Mouse (Mus musculus): ENCODE measurements at regions not wholly inside any gene's neighbourhood (a gene's known extent, or its start where the extent isn't known, plus 50 kb on each side); places are given as distances from the start of the nearest gene placed in this dataset.

GRCm38 (mm10) chr2:50772101-50772500, 376.8 kb downstream of the Rnd3 start:
- DNase-seq (ENCODE audit: low spot score): no peak

GRCm38 (mm10) chr2:50759016-50759415, 389.9 kb downstream of the Rnd3 start:
- no peak for DNase-seq (ENCODE audit: low spot score)

- no peak for DNase-seq (ENCODE audit: low spot score)
Measured at GRCm38 (mm10) chr2:50757837-50758541, 390.9 kb downstream of the Rnd3 start.

- DNase-seq (ENCODE audit: low spot score): no peak
Measured at GRCm38 (mm10) chr2:50755616-50756450, 393.1 kb downstream of the Rnd3 start.

GRCm38 (mm10) chr2:50755160-50755559, 393.8 kb downstream of the Rnd3 start:
- no peak for DNase-seq (ENCODE audit: low spot score)

- no peak for DNase-seq (ENCODE audit: low spot score)
Measured at GRCm38 (mm10) chr2:50752408-50752807, 396.5 kb downstream of the Rnd3 start.

- DNase-seq (ENCODE audit: low spot score): no peak
Measured at GRCm38 (mm10) chr2:50750799-50751198, 398.1 kb downstream of the Rnd3 start.

- no peak for DNase-seq (ENCODE audit: low spot score)
Measured at GRCm38 (mm10) chr2:50744625-50745214, 404.2 kb downstream of the Rnd3 start.

- DNase-seq (ENCODE audit: low spot score): no peak
Measured at GRCm38 (mm10) chr2:50743785-50744258, 405.1 kb downstream of the Rnd3 start.

- DNase-seq (ENCODE audit: low spot score): no peak
Measured at GRCm38 (mm10) chr2:50742421-50742820, 406.5 kb downstream of the Rnd3 start.

- DNase-seq (ENCODE audit: low spot score): no peak
Measured at GRCm38 (mm10) chr2:50741337-50741736, 407.6 kb downstream of the Rnd3 start.

GRCm38 (mm10) chr2:50739599-50739979, 409.3 kb downstream of the Rnd3 start:
- no peak for DNase-seq (ENCODE audit: low spot score)

- DNase-seq (ENCODE audit: low spot score): no peak
Measured at GRCm38 (mm10) chr2:50738936-50739598, 409.8 kb downstream of the Rnd3 start.

GRCm38 (mm10) chr2:50737706-50738105, 411.2 kb downstream of the Rnd3 start:
- no peak for DNase-seq (ENCODE audit: low spot score)

GRCm38 (mm10) chr2:50735029-50735428, 413.9 kb downstream of the Rnd3 start:
- DNase-seq (ENCODE audit: low spot score): no peak

- DNase-seq (ENCODE audit: low spot score): no peak
Measured at GRCm38 (mm10) chr2:50706652-50707051, 410.1 kb upstream of the Mmadhc start.

GRCm38 (mm10) chr2:50704297-50704696, 407.7 kb upstream of the Mmadhc start:
- no peak for DNase-seq (ENCODE audit: low spot score)

GRCm38 (mm10) chr2:50702584-50703450, 406.2 kb upstream of the Mmadhc start:
- DNase-seq (ENCODE audit: low spot score): no peak

GRCm38 (mm10) chr2:50698841-50699240, 402.2 kb upstream of the Mmadhc start:
- DNase-seq (ENCODE audit: low spot score): no peak

GRCm38 (mm10) chr2:50696575-50696974, 400.0 kb upstream of the Mmadhc start:
- no peak for DNase-seq (ENCODE audit: low spot score)

GRCm38 (mm10) chr2:50694849-50695248, 398.2 kb upstream of the Mmadhc start:
- no peak for DNase-seq (ENCODE audit: low spot score)

Data from layer of hippocampus, adult 9-10 months (tissue).